Mouse (Mus musculus) embryonic facial prominence, embryonic 12.5 days (tissue): ENCODE data around the gene Bcat1. TPM values are rescaled to one million over a fixed set of nuclear protein-coding genes. Genes with fewer than 3 reads are reported as not detected.
A peak's percentile ranks its signal among the peaks of the same experiment; 100 is the strongest.

ENCODE experiments used
- ATAC-seq: fragments of 200-750 bp; cut with Nextera tagmentation; 2 replicates; pipeline ENCODE4 v1.8.0; 2017; ENCODE audit not compliant: insufficient number of reproducible peaks, insufficient read depth, low FRiP score, low TSS enrichment
- H3K27ac ChIP-seq: fragments of 300-500 bp; sonication (generic); 2 replicates; pipeline ENCODE4 v1.5.1; 2016; ENCODE audit warnings: mild to moderate bottlenecking
- H3K27me3 ChIP-seq: fragments of 300-500 bp; sonication (generic); 2 replicates; pipeline ENCODE4 v1.6.1; 2016; ENCODE audit warnings: mild to moderate bottlenecking, moderate library complexity
- H3K36me3 ChIP-seq: fragments of 300-500 bp; sonication (generic); 2 replicates; pipeline ENCODE4 v1.6.1; 2016; ENCODE audit warnings: mild to moderate bottlenecking
- H3K4me1 ChIP-seq: fragments of 300-500 bp; sonication (generic); 2 replicates; pipeline ENCODE4 v1.6.1; 2016
- H3K4me2 ChIP-seq: fragments of 300-500 bp; sonication (generic); replicated peaks from 2 replicates; pipeline ENCODE4 v1.6.1; 2016; ENCODE audit warnings: mild to moderate bottlenecking, moderate library complexity
- H3K4me3 ChIP-seq: fragments of 300-500 bp; sonication (generic); 2 replicates; pipeline ENCODE4 v1.5.1; 2016; ENCODE audit warnings: mild to moderate bottlenecking
- H3K9ac ChIP-seq: fragments of 300-500 bp; sonication (generic); 2 replicates; pipeline ENCODE4 v1.6.1; 2016; ENCODE audit warnings: mild to moderate bottlenecking, moderate library complexity
- H3K9me3 ChIP-seq: fragments of 300-500 bp; sonication (generic); 2 replicates; pipeline ENCODE4 v1.6.1; 2016; ENCODE audit warnings: mild to moderate bottlenecking, moderate library complexity
- WGBS: fragments of 180-500 bp; shearing (Covaris S2); methylation state at CpG from one replicate; pipeline ENCODE4 v1.1.7; 2016; 5-methylcytosine and 5-hydroxymethylcytosine counted together
- polyA plus RNA-seq: library from polyadenylated mRNA; unstranded; fragments of >200 nt; fragmentation: Nextera tagmentation; extraction: Ambion mirVana; gene quantifications from 2 replicates; pipeline ENCODE4 v1.2.1, GENCODE M21; 2016

The Bcat1 gene
- polyA plus RNA-seq, 1 experiment from 2014 or later: 46.8 TPM

DNA sequence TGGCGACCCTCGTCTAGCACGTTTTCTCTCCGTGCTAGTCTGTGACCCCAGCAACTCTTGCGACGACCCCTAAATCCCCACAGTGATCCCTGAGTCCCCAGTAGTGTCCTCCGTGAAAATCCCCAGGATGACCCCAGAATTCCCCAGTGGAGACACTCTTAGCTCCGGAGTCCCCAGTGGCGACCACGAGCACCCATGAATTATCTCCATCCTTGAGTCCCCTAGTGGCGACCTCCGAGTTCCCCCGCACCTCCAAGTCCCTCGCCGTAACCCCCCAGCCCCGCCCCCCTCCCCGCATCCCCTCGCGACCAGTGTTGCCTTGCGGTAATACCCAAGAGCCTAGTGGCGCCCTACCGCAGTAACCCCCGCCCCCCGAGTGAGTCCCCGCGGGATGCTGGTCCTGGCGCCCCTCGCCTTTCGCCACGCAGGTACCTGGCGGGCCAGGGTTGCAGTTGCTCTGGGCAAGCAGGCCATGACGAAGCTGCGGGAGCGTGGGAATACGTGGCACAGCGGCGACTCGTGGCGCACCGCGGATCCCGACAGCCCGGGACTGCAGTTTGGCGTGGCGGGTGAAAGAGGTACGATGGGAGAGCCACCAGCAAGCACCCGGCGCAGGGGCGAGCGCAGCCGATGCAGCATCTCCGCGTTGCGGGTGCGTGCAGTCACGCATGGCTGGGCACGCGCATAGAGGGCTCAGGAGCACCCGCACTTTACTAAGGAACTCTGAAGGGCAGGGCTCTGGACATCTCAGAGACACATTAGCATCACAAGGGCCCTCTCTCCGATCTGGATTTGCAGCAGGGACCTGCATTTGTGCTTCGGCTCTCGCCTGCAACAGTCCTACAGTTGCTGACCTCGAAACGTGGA is 27.6 kb downstream of the Bcat1 start:
- peaks cover 11% of the 10 kb centered on the region for H3K27me3 ChIP-seq
- H3K4me2 ChIP-seq: peak overlapping the region; percentile 99
- no peaks in the 10 kb centered on the region for H3K36me3 ChIP-seq
- under 1% methylated on average over 64 of the region's 64 CpGs for WGBS
- H3K4me1 ChIP-seq: no peaks in the 10 kb centered on the region
- 0 out of 2 replicates have a peak, but pooled peaks have one; percentile 11 for ATAC-seq
- H3K27ac ChIP-seq: no peak overlapping the region
- peak overlapping the region; percentile 55 for H3K4me3 ChIP-seq
- H3K9ac ChIP-seq: peak overlapping the region; percentile 54
- H3K9me3 ChIP-seq: no peaks in the 10 kb centered on the region

DNA sequence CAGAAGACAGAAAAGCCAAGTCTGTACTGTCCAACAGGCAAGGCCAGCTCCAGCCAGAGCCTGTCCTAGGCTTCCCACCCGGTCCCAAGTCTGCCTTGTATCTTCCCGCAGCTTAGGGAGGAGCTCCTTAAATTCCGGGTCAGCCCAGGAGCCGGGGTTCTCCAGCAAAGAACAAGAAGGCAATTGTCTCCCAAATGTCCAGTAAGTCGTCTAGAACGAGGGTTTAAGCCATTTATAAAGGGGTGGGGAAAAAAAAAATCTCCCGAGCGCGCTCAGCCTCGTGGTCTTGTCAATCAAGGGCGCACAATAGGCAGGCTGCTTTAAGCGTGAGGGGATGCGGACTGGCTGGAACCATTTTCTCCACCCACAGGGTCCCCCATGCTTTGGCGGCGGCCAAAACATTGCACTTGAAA is 28.5 kb downstream of the Bcat1 start:
- Histone ChIP-seq H3K4me1 (no peaks in the 10 kb centered on the region), H3K36me3 (no peaks in the 10 kb centered on the region), H3K4me3 (peak overlapping the region; percentile 55), H3K27me3 (peaks cover 11% of the 10 kb centered on the region), H3K4me2 (peak overlapping the region; percentile 99), H3K27ac (no peak overlapping the region), H3K9me3 (no peaks in the 10 kb centered on the region), H3K9ac (peak overlapping the region; percentile 54)
- WGBS: under 1% methylated on average over 15 of the region's 15 CpGs
- ATAC-seq: no peak

- H3K9me3 ChIP-seq: no peaks in the 10 kb centered on the region
- H3K4me2 ChIP-seq: peak overlapping the region; percentile 99
- WGBS: 69% methylated on average over 13 of the region's 13 CpGs
- no peaks in the 10 kb centered on the region for H3K36me3 ChIP-seq
- H3K4me1 ChIP-seq: no peaks in the 10 kb centered on the region
- peaks cover 11% of the 10 kb centered on the region for H3K27me3 ChIP-seq
- no peak overlapping the region for H3K27ac ChIP-seq
- peak overlapping the region; percentile 55 for H3K4me3 ChIP-seq
- ATAC-seq: no peak
- no peak overlapping the region for H3K9ac ChIP-seq
Observed at GRCm38 (mm10) chr6:145046266-145046890, 29.6 kb downstream of the Bcat1 start.

GRCm38 (mm10) chr6:145044916-145045574 is 30.9 kb downstream of the Bcat1 start:
- Histone ChIP-seq H3K4me2 (no peak overlapping the region), H3K4me1 (peaks cover 10% of the 10 kb centered on the region; the same call in 1 of the 2 replicates)
- ATAC-seq: no peak

DNA sequence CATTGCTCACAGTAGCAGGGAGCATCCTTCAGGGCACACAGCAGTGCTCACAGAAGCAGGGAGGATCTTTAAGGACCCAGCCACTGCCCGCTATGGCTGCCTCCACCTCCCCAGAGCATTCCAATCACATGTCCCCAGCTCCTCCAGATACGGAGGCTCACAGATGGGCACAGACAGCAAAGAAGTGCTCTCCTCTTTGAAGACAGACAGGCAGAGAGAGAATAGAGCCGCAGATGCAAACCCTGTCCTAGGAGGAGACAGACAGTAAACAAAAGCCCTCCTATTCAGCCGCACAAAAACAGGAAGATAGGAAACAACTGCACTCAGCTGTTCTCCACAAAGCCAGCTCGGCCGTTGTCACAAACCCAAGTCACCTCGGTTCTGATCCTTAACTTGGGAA is 35.3 kb downstream of the Bcat1 start:
- WGBS: 33% methylated on average over 7 of the region's 7 CpGs
- Histone ChIP-seq H3K27me3 (no peaks in the 10 kb centered on the region), H3K9me3 (no peaks in the 10 kb centered on the region), H3K9ac (no peak overlapping the region), H3K27ac (no peak overlapping the region), H3K36me3 (no peaks in the 10 kb centered on the region), H3K4me3 (no peak overlapping the region), H3K4me2 (no peak overlapping the region), H3K4me1 (peaks cover 10% of the 10 kb centered on the region; the same call in 1 of the 2 replicates)
- no peak for ATAC-seq

More at GRCm38 (mm10) chr6:145044916-145045574, 30.9 kb downstream of the Bcat1 start:
- no peak overlapping the region for H3K9ac ChIP-seq
- no peaks in the 10 kb centered on the region for H3K36me3 ChIP-seq
- WGBS: 85% methylated on average over 20 of the region's 20 CpGs
- H3K27me3 ChIP-seq: peaks cover 8% of the 10 kb centered on the region; the same call in 1 of the 2 replicates
- H3K4me3 ChIP-seq: no peak overlapping the region
- no peaks in the 10 kb centered on the region for H3K9me3 ChIP-seq
- no peak overlapping the region for H3K27ac ChIP-seq

GRCm38 (mm10) chr6:145037626-145038025 is 38.4 kb downstream of the Bcat1 start:
- Histone ChIP-seq H3K27ac (no peak overlapping the region), H3K27me3 (no peaks in the 10 kb centered on the region), H3K4me2 (no peak overlapping the region), H3K4me1 (peaks cover 10% of the 10 kb centered on the region; the same call in 1 of the 2 replicates), H3K9me3 (no peaks in the 10 kb centered on the region), H3K4me3 (no peak overlapping the region), H3K9ac (no peak overlapping the region), H3K36me3 (0 out of 2 replicates have a peak, but pooled peaks cover 4% of the 10 kb centered on the region)
- 70% methylated on average over 1 of the region's 1 CpGs for WGBS
- no peak for ATAC-seq

- Histone ChIP-seq H3K27ac (no peak overlapping the region), H3K9me3 (no peaks in the 10 kb centered on the region), H3K9ac (no peak overlapping the region), H3K27me3 (no peaks in the 10 kb centered on the region), H3K4me1 (peaks cover under 1% of the 10 kb centered on the region; the same call in 1 of the 2 replicates), H3K36me3 (0 out of 2 replicates have a peak, but pooled peaks cover 4% of the 10 kb centered on the region), H3K4me2 (no peak overlapping the region), H3K4me3 (no peak overlapping the region)
- no peak for ATAC-seq
- WGBS: 90% methylated on average over 9 of the region's 9 CpGs
Observed at GRCm38 (mm10) chr6:145035412-145035811, 40.6 kb downstream of the Bcat1 start.

DNA sequence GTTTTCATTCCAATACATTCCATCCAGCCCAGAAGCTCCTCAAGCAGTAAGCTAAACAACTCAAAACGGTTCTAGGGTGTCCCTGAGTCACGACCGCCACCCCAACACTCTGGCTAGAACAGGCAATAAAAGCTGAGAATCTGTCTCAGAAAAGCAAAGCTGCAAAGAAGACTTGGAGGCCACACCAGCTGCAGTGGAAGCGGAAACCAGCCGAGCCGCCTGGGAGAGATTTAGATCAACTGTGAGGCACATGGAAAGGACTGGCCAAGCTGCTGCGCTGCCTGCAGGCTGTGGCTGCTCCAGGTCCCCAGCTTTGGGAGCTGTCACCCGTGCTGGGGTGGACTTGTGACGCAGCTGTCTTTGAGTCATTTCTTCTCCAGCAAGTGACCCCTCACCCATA is 45.4 kb downstream of the Bcat1 start:
- 80% methylated on average over 9 of the region's 9 CpGs for WGBS
- no peak for ATAC-seq
- 0 out of 2 replicates have a peak, but pooled peaks cover 13% of the 10 kb centered on the region for H3K36me3 ChIP-seq
- no peak overlapping the region for H3K9ac ChIP-seq
- H3K4me3 ChIP-seq: no peak overlapping the region
- H3K27ac ChIP-seq: no peak overlapping the region
- H3K9me3 ChIP-seq: no peaks in the 10 kb centered on the region
- no peaks in the 10 kb centered on the region for H3K27me3 ChIP-seq
- no peaks in the 10 kb centered on the region for H3K4me1 ChIP-seq
- no peak overlapping the region for H3K4me2 ChIP-seq

DNA sequence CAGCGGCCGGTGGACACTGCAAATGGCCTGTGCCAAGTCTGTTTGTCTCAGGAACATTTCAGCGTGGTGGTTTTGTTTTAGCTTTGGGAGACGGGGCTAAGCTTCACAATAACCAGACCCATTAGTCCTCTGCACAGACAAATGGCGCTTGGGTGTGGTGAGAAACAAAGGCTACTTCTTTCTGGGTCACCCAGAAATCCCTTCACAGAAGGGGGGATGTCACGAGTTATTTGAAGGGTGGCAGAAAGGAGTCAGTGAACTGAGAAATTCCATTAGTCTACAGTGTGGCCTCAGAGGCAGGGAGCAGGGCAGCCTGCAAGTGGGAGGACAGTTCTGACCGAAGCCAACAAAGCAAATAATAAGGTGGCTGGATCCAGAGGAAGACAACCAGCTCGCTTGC is 52.0 kb downstream of the Bcat1 start:
- H3K9me3 ChIP-seq: peaks cover 3% of the 10 kb centered on the region; the same call in 1 of the 2 replicates
- no peak overlapping the region for H3K4me3 ChIP-seq
- H3K9ac ChIP-seq: no peak overlapping the region
- H3K36me3 ChIP-seq: peaks cover 29% of the 10 kb centered on the region
- H3K27ac ChIP-seq: no peak overlapping the region
- ATAC-seq: no peak
- H3K27me3 ChIP-seq: no peaks in the 10 kb centered on the region
- H3K4me1 ChIP-seq: no peaks in the 10 kb centered on the region
- 81% methylated on average over 8 of the region's 8 CpGs for WGBS
- no peak overlapping the region for H3K4me2 ChIP-seq

- no peaks in the 10 kb centered on the region for H3K27me3 ChIP-seq
- ATAC-seq: no peak
- H3K9ac ChIP-seq: no peak overlapping the region
- no peak overlapping the region for H3K27ac ChIP-seq
- 81% methylated on average over 14 of the region's 14 CpGs for WGBS
- H3K4me2 ChIP-seq: no peak overlapping the region
- peaks cover 3% of the 10 kb centered on the region; the same call in 1 of the 2 replicates for H3K9me3 ChIP-seq
- H3K4me1 ChIP-seq: no peaks in the 10 kb centered on the region
- H3K4me3 ChIP-seq: no peak overlapping the region
- H3K36me3 ChIP-seq: peaks cover 33% of the 10 kb centered on the region
Observed at GRCm38 (mm10) chr6:145022966-145023725, 52.8 kb downstream of the Bcat1 start.

GRCm38 (mm10) chr6:145022349-145022748 is 53.6 kb downstream of the Bcat1 start:
- Histone ChIP-seq H3K27me3 (no peaks in the 10 kb centered on the region), H3K9ac (no peak overlapping the region), H3K27ac (no peak overlapping the region), H3K4me3 (no peak overlapping the region), H3K9me3 (peaks cover 3% of the 10 kb centered on the region; the same call in 1 of the 2 replicates), H3K36me3 (peaks cover 41% of the 10 kb centered on the region), H3K4me1 (no peaks in the 10 kb centered on the region), H3K4me2 (no peak overlapping the region)
- ATAC-seq: no peak
- WGBS: 60% methylated on average over 5 of the region's 5 CpGs
